Mouse (Mus musculus) embryo, embryonic 9.5 days (tissue): Measurements from ENCODE around the gene Vti1a.

Experiments used
- DNase-seq: peaks from one replicate; pipeline ENCODE4 v3.0.0-alpha.2; 2017; ENCODE audit errors: extremely low spot score

Gene Vti1a

DNA sequence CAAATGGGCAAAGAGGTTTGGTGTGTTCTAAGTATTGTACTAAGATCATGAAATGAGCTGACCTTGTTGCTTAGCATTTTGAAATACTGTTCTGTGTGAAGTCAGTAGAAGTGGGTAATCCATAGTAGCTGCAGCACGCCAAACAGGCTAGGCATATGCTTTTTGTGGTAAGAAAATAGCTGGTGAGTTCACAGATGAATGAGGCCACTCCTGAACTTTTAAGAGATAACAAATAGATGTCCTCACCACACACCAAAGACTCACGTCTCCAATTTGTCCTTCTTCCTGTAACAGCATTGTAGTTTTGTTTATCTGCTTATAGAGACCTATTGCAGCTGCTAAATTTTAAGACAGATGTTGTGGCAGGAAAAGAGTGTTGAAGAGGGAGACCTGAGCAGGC lies 62.8 kb downstream of the Vti1a start:
- no peak for DNase-seq

DNA sequence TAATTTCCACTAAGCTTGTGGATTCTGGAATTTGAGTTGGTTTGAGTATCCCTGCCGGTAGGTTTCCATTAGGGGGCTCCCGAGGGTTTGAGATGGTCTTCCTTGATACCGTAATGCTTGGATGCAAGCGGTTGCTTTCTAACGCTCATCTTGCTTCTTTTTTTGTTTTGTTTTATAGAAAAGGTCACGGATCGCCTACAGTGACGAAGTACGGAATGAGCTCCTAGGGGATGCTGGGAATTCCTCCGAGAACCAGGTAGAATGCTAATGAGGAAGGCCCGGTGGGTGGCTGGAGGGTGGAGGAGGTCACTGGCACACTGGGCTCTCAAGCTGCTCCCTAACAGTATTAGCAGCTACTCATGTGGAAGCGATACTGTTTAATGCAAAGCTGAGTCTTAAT lies 64.7 kb downstream of the Vti1a start:
- peak; percentile 50 for DNase-seq

DNA sequence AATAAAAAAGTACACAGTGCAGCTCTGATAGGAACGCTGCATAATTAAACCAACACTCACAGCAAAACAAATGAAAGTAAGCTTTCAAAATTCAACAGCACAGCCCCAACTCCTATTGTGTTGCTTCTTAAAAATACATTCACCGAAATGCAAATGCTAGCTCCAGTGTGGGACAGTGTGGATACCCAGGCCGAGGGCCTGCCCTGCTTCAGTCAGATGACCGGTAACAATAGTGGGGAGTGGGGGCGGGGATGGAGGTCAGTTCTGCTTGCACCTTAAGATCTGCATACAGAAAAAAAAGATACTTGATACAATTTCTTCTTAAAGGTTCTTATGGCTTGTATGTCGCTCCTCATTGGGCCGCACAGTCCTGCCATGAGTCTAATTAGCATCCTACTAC lies 65.2 kb downstream of the Vti1a start:
- DNase-seq: peak; percentile 9

DNA sequence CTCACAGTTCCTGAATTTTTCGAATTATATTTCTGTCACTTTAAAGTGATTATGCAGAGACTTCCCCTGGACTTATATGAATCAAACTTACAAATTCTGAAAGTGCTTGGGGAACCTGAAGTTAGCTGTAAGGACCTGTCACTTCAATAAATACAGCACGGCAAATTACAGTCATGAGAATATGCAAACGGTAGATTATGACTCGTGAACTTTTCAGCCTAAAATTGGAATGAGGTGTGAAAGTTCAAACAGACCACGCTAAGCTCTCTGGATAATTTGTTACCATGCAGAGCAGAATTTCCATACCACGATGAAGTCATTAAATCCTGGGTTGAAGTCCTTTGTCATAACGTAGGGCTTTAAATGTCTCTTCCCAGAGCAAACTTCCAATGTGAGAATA lies 66.7 kb downstream of the Vti1a start:
- no peak for DNase-seq

DNA sequence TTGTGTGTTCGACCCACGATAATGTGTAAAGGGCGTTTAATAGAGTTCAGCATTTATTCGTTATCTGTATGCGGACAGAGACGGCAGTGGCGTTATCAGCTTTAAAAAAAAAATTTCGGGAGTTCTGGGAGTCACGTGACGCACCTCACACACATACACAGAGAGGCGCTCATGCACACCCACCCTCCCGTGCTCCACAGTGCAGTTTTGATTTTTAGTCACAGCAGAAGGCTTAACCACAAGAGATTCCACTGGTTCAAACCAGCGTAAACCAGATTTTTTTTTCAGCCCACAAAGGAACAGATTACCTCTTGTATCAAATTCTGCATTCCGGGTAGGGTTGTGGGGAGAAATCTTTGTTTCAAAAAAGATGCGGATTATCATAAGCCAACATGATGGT lies 68.5 kb downstream of the Vti1a start:
- no peak for DNase-seq

DNA sequence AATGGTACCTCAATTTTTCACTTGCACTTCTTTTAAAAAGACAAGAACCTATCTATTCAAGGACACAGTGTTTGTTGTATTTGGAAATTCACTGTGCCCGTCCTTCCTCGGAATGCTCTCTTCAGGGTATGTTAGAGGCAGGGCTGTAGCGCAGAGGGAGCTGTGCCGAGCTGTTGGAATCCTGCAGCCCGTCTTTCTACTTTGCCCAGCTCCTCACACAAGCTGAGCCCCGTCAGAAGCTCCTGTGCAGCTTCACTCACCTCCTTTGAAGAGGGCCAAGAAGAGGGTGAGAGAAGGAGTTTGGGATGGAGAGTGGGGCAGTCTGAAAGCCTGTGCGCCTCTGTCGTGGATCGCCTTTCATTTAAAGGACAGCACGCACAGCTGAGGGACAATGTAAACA lies 72.9 kb downstream of the Vti1a start:
- DNase-seq: no peak

DNA sequence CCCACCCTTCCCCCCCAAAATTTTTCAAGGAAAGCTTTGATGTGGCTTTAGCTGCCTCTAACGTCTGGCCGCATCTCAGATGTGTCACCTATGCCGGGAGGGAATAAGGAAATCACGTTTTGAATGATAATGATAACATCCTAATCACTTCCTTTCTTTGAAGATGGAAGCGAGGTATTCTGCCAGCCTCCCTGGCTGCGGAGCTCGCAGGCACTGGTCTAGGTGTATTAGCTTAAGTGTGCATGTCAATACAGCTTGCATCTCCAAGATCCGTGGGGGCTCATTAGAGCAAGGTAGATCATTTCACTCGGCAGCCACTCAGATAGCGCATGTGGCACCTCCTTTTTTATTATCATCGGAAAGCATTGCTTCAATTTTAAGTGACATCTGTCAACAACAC lies 74.2 kb downstream of the Vti1a start:
- DNase-seq: no peak

DNA sequence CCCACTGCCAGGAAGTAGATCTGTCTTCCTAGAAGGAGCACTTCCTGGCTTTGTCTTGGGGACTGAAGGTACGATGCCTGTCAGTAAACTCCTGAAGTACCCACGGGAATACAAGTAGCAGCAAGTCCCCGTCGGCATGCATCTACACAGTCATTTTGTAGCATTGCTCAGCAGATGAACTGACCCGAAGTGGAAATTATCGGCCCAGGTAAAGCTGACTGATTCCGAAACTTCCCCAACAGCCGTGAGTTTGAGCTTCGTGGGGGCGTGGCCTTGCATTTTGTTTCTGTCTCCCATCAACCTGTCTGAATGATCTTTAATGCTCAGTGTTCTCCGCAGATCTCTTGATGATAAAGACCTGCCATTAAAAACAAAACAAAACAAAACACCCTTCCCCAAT lies 85.5 kb downstream of the Vti1a start:
- DNase-seq: no peak

DNA sequence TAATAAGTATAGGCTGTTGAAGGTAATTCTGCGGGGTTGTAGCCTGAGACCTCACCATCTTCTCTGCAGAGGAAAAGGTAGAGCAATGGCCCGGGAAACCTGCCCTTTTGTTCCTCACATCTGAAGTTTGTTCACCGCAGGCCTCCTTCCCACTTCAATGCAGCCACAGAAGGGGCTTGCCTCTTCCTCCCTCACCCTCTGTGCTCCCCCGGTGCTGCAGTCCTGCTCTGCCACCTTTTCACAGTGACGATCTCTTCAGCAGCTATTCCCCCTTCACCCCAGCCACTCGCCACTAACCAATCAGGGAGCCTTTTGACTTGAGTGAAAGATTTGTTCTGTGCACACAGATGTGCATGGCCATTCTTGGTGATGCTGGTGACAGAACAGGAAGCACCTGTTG lies 92.4 kb downstream of the Vti1a start:
- DNase-seq: no peak

DNA sequence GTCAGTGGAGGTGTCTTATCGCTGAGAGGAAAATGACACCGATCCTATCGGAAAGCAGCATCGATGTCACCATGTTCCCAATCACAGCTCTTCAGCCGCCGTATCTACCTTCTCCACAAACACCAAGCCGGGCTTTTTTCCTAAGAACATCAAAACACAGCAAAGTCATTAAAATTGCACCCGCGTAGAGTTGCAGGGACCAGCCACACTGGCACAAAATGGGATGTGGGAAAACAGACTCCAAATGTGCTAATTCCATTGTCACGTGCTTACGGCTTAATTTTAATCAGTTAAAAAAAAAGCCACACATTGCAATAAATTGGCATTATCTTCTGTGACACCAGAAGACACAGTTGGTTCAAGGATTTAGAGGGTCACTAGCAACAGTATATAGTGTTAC lies 95.3 kb downstream of the Vti1a start:
- no peak for DNase-seq

DNA sequence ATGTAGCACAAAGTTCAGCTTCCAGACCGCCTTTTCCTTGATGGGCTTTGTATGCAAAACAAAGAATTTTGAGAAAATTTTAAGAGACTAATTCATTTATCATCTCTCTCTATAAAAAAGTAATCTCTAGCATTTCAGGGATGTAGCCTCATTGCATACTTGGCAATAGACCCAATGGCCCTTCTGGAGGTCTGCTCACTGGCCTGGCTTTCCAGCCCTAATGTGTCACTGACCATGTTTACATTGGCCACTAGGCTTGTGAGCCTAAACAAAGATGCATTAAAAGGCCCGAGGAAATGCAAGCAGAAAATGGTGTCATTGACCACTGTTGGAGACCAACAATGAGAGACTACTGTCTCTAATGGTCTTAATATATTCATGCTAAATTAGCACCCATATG lies 95.8 kb downstream of the Vti1a start:
- DNase-seq: no peak

DNA sequence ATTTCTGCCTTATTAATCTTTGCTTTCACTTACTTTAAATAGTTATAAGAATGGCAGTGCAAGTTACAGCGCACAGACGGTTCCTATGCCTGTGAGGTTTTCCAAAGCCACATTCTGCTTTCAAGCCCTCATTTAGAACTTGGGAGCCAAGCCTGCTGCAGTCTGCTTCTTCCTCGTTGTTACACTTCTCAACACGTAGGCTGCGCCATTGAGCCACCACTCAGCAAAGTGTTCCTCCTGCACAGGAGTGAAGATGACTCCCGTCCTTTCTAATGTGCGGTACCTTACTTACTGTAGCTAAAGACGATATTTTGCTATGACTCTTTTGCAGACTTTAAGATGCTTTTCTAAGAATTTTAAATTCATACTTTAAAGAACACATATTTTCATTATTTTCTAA lies 98.0 kb downstream of the Vti1a start:
- DNase-seq: peak; percentile 57

DNA sequence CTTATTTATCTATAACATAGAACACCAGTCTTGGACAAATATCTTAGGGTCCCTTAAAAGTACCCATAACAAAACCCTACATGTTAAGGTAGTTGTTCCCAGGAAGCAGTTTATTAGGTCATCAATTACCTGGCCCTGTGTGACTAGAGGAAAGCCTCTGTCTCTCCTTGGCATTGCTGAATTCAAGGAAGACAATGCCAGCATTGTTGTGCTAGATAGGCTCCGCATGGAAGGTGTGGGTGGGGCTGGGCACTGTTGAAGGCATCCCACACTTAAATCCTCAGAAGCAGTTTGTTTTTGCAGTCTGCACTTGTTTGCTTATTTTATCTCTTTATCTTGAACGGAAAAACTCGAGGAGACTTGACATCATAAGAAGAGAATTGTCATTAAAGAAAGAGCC lies 102.7 kb downstream of the Vti1a start:
- DNase-seq: no peak

DNA sequence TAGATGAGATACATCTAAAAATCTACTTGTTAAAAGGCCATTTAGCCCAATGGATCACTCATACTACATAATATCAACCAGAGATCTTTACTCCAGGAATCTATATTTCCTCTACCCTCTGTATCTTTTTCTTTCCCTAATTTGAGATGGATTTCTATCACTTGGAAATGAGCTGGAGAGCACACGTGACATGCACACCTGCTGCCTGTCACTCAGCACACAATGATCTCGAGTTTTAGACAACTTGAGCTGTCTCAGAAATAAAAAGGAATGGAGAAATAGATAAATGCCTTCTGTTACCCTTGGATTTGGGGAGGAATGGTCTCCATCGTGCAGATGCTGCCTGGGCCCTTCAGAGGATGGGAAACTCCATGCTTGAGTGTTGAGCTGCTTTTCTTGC lies 103.9 kb downstream of the Vti1a start:
- DNase-seq: no peak

DNA sequence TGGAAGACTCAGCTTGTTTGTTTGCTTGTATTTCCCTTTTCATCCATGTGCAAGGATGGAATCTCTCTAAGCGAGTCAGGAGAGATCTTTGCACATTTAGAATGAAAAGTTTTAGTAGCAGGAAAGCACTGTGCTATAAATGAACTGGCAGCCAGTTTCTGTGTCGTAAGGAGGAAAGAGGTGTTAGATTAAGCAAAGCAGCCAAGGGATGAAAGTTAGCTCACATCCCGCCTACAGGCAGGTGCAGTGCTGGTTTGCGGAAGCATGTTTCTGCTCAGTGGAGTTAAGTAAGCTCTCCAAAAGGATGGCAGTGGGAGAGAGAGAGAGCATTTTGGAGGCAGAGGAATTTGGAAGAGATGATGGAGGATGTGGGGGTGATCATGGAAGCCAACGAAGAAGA lies 105.7 kb downstream of the Vti1a start:
- no peak for DNase-seq

DNA sequence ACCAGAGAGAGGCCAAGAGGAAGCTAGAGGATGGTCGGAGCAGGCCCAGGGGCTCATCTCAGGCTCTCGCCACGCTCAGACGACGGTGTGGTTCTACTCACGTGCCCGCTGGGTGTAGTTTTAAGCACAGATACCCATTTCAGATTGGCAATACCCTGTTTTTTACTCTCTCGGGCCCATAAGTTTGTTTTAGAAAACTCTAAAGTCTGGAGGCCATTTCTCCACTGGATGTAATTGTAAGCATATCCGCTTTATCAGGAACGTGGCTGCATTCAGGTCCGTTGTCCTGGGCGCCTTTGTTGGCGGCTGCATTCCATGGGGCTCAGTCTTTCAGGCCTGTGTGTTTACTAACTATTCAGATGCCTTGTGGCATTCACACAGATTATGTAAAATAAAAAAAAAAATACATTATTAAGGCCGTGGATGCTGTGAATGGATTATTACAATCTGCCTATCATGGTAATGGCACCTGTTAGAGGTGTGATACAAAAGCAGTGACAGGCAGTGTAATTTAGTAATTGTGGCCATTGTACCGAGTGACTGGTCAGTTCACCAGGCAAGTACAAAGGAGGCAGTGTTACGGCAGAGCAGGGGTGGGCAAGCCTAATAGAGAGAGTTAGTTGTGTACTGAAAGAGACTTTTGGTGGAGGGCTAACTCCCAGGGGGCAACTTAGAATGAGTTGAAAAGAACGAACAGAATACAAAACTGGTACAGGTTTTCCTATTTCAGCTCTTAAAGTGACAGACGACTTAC lies 106.4 kb downstream of the Vti1a start:
- DNase-seq: no peak

DNA sequence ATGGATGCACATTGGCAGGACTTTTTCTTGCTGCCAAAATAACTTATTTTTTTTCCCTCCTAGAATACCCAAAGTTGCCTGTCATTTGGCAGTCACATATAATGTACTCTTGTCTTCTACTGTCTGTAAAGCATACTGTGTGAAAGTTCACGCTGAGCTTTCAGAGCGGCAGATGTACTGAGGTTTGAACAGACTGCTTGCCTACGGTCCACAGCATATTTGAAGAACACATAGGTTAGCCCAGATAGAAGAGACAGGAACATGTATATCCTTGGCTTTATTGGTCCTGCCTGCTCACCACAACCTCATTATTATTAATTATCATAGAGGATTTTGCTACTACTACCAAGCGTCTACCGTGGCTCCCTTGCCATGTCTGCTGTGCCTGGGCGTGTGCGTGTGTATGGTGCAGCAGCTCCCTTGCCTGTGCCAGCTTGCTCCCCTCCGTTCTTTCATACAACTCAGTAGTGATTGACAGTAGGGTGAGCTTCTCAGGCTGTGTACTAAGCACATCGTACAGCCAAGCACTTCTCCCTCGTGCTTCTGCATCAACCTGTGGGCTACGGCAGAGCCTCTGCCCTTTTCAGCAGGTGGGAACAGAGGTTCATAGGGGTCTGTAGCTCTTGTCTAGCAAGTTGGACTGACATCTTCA lies 107.1 kb downstream of the Vti1a start:
- no peak for DNase-seq

DNA sequence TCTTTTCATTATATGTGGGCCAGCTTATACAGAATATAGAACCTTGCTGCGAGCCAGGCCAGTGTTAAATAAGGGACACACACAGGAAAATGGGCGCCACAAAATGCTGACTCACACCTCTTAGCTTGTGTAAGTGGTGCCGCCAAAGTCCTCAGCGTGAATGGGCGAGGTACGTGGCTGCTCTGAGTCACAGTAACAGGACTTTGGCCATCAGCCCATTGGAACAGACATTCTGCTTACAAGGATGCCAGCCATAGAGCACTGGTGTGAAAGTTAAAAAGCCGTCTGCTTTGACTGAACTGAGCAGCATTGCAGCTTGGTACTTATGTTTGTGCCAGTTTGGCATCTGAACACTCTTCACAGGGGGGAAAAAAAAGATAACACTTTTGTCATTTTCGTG lies 107.9 kb downstream of the Vti1a start:
- DNase-seq: no peak

DNA sequence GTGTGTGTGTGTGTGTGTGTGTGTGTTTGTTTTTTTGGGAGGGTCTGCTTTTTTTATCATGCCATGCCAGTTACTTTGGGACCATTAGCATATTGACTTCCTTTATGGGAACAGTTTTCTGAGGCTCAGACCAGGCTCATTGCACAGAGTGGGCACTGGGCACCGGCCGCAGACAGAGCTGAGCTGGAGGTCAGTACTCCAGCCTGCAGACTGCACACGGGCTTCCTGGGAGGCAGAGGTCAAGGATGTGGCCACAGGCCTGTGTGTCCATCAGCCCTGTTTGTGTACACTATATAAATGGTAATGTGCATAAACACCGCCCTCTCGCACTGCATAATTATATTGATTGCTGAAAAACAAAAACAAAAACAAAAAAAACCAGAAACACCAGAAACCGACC lies 108.4 kb downstream of the Vti1a start:
- no peak for DNase-seq

DNA sequence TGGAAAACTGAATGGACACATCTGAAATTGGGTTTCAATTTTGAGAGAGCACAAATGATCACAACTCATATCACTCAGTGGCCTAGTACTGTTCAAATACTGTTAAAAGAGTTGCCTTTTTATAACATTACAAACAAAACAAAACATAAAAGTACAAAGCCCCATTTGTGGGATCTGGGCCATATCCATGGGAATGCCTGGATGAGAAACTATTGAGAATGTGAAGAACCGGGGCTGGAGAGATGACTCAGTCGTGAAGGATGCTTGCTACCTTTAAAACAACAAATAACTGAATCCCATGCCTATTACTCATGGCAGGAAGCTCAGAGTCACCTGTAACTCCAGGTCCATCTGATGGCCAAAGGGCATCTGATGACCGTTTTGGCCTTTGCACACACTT lies 124.2 kb downstream of the Vti1a start:
- DNase-seq: no peak

DNA sequence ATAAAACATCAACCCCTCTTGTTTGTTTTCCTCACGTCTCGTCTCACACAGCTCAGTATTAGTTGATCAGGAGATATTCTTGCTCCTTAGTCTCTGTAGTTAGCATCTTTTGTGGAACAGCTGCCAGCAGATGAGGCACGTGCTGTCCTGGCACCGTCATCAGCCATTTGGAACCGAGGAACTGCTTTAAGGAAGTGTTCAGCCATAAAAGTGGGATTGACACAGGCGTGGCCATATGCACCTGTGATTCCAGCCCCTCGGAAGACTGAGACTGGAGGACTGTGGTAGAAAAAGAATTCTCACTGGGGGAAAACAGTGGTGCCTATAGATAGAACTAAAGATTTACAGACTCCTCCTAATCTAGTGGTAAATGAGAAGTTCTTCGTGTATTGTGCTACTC lies 127.5 kb downstream of the Vti1a start:
- no peak for DNase-seq

DNA sequence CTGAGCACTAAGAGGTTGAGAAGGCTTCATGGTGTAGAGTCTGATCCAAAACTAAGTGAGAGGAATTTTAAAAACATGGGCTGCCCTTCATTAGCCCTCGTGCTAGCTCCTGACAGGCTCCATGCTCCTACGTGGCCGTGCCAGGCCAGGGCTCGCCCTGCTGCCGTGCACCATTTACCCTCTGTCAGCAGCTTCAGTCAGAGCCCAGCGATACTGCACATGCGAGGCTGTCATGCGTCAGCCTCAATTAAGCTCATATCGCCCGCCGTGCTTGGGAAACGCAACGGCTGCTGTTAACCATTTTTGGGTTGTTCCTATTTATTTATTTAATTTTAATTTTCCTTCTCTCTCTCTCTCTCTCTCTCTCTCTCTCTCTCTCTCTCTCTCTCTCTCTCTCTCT lies 133.0 kb downstream of the Vti1a start:
- DNase-seq: no peak

DNA sequence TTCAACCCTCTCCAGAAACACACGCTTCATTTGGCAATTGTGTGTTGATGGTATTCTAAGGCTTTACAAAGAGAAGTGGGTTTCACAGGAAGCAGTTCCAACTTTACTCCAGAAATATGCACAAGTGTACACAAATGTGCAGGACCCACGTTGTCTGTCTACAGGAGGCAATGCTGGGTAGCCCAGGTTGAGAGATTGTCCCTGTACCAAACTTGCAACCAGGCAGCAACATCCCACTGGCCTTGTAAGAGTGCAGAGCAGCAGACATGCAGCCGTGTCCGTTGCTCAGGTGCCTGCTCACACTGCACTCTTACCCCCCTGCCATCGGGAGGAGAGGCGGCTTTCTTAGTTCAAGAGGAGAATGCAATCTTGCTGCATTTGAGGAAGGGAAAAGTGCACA lies 133.4 kb downstream of the Vti1a start:
- DNase-seq: no peak
